Mouse (Mus musculus) mammary gland, adult 2 months (tissue): Measurements from ENCODE around the gene Otud5. TPM values are rescaled to one million over a fixed set of nuclear protein-coding genes. Genes with fewer than 3 reads are reported as not detected.

Source experiments
- polyA plus RNA-seq: library from polyadenylated mRNA; depleted of rRNA; stranded (reverse); fragments of >200 nt; gene quantifications from 2 replicates; pipeline ENCODE4 v1.2.3, GENCODE M21; 2012; ENCODE audit warnings: low replicate concordance; rRNA removed

The Otud5 gene
- polyA plus RNA-seq = 25.7 and 37.9 TPM in 2 replicates

DNA sequence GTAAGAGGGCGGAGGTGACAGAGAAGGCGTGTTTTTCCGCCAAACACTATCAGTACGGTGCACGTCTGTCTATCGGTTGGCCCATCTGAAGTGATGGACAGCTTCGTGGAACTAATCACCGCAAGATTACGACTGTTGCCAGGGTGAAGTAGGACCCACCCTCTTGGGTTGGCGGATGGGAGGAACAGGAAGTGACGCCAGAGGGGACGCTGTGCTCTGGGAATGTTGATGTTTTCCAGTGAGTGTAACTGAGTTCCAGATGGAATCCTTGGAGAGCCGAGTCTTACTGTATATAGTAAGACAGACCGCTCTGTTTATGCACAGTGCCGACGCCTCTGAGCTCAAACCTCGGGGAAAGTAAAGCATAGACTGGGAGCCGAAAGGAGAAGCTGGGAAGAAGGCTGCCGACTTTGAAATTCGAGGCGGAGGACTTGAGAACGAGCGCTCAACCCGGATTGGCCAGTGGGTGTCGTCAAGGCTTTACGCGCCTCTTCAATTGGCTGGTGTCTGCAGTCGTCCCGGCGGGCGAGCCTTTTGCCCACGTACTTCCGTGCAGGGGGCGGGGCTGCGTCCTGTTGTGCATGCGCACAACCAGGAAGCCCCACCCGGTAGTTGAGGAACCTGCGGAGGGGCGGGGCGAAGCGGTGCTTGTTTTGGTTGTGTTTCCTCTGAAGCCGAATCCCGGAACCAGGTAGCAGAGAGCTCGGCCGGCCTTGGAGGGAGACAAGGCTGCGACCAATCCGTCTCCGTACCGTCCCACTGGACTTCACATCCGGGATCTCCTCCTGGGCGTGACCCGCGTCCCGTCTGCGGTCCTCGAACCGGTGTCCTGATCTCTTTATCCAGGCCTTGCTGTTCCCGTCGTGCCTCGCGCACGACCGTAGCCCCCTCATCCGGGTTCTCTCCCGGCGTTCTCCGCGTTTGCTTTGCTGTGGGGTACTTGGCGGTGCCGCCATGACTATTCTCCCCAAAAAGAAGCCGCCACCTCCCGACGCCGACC is at the start of gene Otud5:
Gene Otud5 (plus strand): TSS at position 202 of the 1,000 bp plus-strand sequence.

DNA sequence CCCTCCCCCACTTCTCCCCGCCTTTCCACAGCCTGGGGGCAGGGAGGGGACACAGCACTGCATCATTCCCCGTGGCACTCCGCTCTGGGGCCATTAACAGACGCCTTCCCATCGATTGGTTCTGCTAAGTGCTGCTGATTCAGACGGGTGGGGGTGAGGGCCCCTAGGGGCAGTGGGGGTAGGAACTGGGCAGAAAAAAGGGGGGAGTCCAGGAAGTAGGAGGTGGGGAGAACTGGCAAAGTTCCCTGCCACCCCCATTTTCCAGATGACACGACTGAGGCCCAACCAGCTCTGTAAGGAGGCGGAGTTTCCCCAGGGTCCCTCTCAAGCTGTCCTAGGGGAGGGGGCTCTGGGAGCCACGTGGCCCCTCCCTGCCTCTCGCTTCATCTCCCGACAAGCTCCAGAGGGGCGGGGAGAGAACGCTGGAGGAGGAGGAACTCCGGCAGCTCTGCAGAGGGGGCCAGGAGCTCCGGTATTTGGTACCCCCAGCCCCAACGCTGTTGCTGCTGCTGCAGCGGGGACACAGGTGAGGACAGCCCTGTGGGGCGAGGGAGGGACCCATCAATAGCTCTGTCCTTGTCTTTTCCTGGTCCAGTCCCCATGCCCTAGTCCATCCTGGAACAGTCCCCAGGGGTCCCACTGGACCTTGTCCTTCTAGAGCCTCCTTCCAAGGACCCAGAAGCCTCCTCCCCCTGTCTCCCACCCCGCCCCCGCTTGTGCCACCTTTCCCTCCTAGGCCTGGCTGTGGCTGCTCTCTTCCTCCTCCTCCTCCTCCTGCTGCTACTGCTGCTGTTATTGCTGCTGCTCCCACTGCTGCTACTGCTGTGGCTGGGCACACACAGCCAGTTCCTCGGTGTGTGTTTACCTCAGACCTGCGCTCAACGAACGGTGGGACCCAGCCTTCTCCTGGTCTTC is 19.0 kb upstream of the Otud5 start, which contains the start of gene Kcnd1:
Gene Kcnd1 (plus strand): TSS at position 425 of the 915 bp plus-strand sequence.

DNA sequence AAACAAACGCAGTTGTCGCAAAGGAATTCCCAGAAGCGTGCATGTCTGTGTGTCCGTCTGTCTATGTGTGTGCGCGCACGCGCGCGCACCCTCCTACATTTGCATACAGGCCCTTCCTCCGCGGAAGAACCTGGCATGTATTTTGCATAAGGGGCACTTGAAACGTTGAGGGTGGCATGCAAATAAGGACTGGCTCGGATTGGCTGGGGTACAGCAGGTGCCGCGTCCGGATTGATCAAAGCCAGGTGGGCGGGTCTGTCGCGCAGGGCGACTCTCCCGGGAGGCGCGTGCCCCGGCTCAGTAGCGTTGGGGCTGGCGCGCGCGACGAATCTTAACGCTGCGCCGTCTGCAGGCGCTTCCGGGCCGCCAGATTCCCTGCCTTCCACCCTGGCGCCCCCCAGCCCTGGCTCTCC is 36.8 kb downstream of the Otud5 start, which contains the start of gene Pim2:
Gene Pim2 (plus strand): TSS at position 256 of the 413 bp plus-strand sequence.

DNA sequence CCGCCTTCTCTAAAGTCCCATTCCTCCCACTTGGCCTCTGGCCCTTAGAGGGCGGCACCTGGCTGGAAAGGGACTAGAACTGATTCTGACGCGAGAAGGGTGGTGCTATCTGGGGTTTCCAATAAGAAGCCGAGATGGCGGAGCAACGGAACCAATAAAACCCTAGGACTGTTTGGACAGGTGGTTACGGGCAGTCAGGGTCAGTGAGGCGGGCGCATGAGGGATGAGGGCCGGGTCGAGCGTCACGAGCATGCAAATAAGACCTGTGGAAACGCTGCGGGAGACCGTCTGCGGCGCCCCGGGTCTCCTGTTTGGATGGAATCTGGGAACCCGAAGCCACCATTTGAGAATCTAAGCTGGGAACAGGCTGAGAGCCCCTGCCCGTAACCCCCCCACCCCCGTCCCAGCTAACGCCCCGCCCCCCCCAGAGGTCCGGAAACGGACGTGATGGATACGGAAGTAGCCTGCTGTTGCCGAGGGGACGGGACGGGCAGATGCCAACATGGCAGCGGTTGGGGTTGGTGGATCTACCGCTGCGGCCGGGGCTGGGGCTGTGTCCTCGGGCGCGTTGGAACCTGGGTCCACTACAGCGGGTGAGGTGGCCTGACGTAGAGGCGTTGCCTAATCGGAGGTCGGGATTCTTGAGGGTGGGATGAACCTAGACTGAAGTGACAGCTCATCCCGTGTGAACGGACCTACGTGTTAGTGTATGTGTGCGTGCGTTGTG is 42.8 kb downstream of the Otud5 start, which contains the start of gene Slc35a2:
Gene Slc35a2 (plus strand): TSS at position 188 of the 727 bp plus-strand sequence.

DNA sequence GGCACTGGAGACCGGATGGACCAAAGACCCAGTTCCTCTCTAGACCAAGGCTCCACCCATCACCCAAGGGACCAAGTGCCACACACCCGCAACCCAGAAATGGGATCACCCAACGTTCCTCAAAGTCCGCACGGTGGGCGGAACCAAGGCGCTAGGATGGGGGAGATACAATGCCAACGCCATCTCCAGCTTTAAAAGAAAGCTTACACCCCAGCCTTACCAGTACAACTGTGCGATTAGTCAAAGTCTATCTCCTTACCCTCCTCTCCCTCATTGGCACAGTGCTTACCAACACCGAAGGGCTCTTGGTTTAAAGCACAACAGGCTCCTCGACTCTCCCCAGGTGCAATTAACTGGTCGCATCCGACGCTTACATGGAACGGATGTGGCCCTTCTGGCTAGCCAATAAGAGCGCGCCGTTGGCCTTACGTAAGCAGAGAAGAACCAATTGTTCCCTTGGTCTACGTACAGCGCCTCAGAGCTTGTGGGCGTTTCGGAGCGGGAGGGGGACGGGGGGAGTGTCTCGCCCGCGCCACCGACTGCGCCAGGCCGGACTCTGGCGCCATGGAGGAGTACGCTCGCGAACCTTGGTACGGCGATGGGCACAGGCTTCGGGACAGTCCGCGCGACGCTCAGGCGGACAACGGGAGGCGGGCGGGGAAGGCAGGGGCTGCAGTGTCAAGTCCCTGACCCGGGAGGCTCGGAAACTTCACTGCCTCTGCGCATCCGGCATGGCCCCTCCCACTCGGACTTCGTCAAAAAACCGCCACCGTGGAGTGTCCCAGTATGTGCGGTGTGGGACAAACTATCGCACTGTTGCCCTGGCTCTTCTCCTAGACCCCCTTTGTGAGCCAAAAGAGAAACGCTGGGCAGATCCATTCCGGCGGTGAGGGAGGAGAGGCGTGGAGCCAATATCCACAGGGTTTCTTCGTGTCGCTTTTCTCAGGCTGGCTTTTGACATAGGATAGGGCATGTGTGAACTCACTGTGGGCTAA is 58.0 kb downstream of the Otud5 start, which contains the start of the genes Pqbp1 and Timm17b:
Gene Pqbp1 (minus strand): TSS at position 390 of the 995 bp plus-strand sequence.
Gene Timm17b (plus strand): TSS at position 478 of the 995 bp plus-strand sequence.

DNA sequence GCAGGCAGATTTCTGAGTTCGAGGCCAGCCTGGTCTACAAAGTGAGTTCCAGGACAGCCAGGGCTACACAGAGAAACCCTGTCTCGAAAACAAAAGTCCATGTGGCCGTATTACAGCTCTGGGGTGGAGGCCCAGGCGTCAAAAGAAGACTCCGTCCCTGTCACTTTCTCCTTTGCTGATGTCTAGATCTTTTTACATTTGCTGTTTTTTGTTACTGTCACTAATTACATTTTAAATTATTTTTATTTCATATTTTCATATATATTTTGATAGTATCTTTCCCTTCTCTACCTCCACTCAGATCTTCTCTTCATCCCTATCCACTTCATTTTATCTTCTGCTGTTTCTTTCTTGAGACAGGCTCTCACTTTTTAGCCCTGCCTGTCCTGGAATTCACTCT is 66.6 kb downstream of the Otud5 start, which contains the start of gene Gm10491:
Gene Gm10491 (minus strand): TSS at position 101 of the 400 bp plus-strand sequence.

DNA sequence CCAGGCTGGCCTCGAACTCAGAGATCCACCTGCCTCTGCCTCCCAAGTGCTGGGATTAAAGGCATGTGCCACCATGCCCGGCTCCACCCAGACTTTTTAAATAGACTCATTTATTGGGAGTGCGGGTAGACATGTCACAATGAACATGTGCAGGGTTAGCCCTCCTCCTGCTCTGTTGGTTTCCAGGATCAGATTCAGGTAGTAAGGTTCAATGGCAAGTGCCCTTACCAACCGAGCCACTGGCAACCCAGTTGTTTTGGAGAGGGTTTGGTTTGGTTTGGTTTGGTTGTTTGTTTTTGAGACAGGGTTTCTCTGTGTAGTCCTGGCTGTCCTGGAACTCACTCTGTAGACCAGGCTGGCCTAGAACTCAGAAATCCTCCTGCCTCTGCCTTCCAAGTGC is 68.1 kb downstream of the Otud5 start, which contains the start of gene Gm10490:
Gene Gm10490 (plus strand): TSS at position 301 of the 400 bp plus-strand sequence.

DNA sequence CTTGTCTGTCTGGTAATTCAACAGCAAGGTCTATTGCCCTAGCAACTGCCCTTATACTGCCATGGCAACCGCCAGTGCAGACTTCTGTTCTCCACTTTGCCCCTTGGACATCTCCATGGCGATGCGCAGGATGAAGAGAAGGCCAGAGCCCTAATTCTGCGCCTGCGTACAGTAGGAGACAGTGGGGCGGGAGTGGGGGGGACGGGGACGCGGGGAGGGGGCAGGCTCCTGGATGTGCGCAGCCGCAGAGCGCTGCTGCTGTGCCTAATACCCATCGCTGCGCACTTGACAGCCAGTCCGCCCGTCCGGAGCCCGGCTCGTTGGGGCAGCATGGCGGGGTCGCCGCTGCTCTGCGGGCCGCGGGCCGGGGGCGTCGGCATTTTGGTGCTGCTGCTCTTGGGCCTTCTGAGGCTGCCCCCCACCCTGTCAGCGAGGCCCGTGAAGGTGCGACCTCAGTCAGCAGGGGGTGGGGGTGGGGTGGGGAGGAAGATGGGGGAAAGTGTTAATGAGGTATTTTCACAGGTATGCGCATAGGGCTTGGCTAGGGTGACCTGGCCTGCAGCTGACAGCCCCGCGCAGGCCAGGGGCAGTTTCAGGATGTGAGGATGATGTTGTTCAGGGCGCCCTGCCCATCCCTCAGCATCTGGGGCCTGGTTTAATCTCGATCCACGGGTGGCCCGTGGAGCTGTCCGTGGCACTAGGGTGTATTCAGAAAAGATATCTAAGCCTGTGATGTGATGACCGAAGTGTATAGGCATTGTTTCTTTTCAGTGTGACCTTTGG is 78.6 kb downstream of the Otud5 start, which contains the start of gene Pcsk1n:
Gene Pcsk1n (plus strand): TSS at position 222 of the 783 bp plus-strand sequence.

Other genes with a start within 250 kb of the Otud5 start
- gene Ccdc22, start 235.8 kb upstream of the Otud5 start, polyA plus RNA-seq = 17.5 and 20.1 TPM in 2 replicates
- gene Cacna1f, start 234.3 kb upstream of the Otud5 start, polyA plus RNA-seq = 0.10 and 0.16 TPM in 2 replicates
- 5.7 and 8.6 TPM in 2 replicates for gene Syp, start 202.9 kb upstream of the Otud5 start, polyA plus RNA-seq
- 37.2 and 57.8 TPM in 2 replicates for gene Prickle3, start 184.1 kb upstream of the Otud5 start, polyA plus RNA-seq
- 137 and 304 TPM in 2 replicates for gene Plp2, start 170.0 kb upstream of the Otud5 start, polyA plus RNA-seq
- 4.8 and 17.7 TPM in 2 replicates for gene Magix, start 160.1 kb upstream of the Otud5 start, polyA plus RNA-seq
- 5.4 and 7.0 TPM in 2 replicates for gene Gpkow, start 144.2 kb upstream of the Otud5 start, polyA plus RNA-seq
- gene Wdr45, start 127.0 kb upstream of the Otud5 start, polyA plus RNA-seq = 52.6 and 81.0 TPM in 2 replicates
- gene Gm45208, start 119.1 kb upstream of the Otud5 start, polyA plus RNA-seq = 0.95 and 4.4 TPM in 2 replicates
- 50.1 and 63.0 TPM in 2 replicates for gene Praf2, start 112.9 kb upstream of the Otud5 start, polyA plus RNA-seq
- gene Ccdc120, start 90.5 kb upstream of the Otud5 start, polyA plus RNA-seq = 13.2 and 28.8 TPM in 2 replicates
- gene Tfe3, start 78.8 kb upstream of the Otud5 start, polyA plus RNA-seq = 31.3 and 39.5 TPM in 2 replicates
- gene Gripap1, start 51.6 kb upstream of the Otud5 start, polyA plus RNA-seq = 29.7 and 46.8 TPM in 2 replicates
- 3.0 and 3.3 TPM in 2 replicates for gene Kcnd1, start 19.1 kb upstream of the Otud5 start, polyA plus RNA-seq
- gene Pim2, start 36.9 kb downstream of the Otud5 start, polyA plus RNA-seq = 19.4 and 44.8 TPM in 2 replicates
- gene Slc35a2, start 42.7 kb downstream of the Otud5 start, polyA plus RNA-seq = 70.2 and 98.2 TPM in 2 replicates
- 60.2 and 64.8 TPM in 2 replicates for gene Pqbp1, start 57.9 kb downstream of the Otud5 start, polyA plus RNA-seq
- gene Timm17b, start 58.0 kb downstream of the Otud5 start, polyA plus RNA-seq = 45.2 and 48.8 TPM in 2 replicates
- not detected in 2 replicates for gene Gm10491, start 66.5 kb downstream of the Otud5 start, polyA plus RNA-seq
- gene Gm10490, start 68.2 kb downstream of the Otud5 start, polyA plus RNA-seq = not detected in 2 replicates
- 0.12 TPM in 1 of 2 replicates, not detected in the other for gene Pcsk1n, start 78.5 kb downstream of the Otud5 start, polyA plus RNA-seq
- not detected in 2 replicates for gene Eras, start 87.2 kb downstream of the Otud5 start, polyA plus RNA-seq
- gene Hdac6, start 106.5 kb downstream of the Otud5 start, polyA plus RNA-seq = 28.6 and 37.1 TPM in 2 replicates
- gene Gata1, start 136.7 kb downstream of the Otud5 start, polyA plus RNA-seq = 1.9 TPM in 2 replicates
- gene Glod5, start 177.1 kb downstream of the Otud5 start, polyA plus RNA-seq = not detected in 2 replicates
- gene Suv39h1, start 233.4 kb downstream of the Otud5 start, polyA plus RNA-seq = 10.0 and 14.5 TPM in 2 replicates
- gene Was, start 249.1 kb downstream of the Otud5 start, polyA plus RNA-seq = 17.7 and 40.1 TPM in 2 replicates